Mouse (Mus musculus): ENCODE measurements around the gene Fam229a.
"Not testable (repeated sequence)": the region's sequence is repeated elsewhere in the genome, so short reads cannot be mapped to it uniquely, and the experiment has no call there.

Fam229a gene

DNA sequence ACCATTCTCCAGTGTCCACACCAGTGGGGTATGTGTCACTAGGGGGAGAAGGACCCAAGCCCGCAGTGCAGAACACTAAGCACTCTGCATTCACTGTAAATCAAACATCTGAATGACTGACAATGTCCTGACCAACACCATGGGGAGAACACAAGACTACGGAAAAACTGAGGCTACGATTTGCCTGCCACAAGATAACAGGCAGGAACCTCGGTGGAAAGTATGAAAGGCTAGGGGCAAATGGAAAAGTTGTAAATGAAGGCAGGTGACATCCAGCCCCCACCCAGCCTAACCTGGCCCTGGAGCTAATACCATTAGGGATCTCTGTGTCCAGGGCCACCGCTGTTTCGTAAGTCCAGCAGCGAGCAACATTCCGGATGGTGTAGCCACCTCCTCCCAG lies 27.5 kb downstream of the Fam229a start:
- no peak for DNase-seq (ENCODE audit: low spot score)

DNA sequence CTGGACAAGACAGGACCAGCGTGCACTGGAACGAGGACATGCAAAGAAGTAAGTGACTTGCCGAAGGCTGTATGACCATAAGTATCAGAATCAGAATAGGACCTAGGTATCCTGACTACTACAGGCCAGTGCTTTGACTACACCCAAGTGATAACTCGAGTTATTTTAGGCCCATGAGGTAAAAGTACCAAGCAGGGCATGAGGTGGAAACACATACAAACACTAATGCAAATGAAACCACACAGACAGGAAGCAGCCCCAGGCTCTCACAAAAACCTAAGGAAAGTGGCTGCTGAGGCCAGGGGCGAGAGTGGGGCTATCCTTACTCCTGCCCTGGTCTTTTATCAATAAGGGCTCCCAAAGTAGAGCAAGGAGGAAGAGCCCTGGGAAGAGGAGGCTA lies 34.3 kb downstream of the Fam229a start:
- DNase-seq (ENCODE audit: low spot score) = no peak

- no peak for DNase-seq (ENCODE audit: low spot score)
These were observed 34.9 kb downstream of the Fam229a start for GRCm38 (mm10) chr4:129525889-129526288.

DNA sequence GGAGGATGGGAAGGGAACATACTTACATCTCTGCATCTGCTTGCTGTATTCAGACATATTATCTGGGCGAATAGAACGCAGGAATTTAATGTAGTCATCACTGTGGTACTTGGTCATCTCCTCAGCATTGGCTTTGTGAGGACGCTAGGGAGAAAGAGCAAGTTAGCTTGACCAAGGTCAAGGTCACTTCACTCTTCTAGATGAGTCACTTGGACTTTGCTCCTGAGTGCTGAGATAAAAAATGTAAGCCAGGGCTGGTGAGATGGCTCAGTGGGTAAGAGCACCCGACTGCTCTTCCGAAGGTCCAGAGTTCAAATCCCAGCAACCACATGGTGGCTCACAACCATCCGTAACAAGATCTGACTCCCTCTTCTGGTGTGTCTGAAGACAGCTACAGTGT lies 37.9 kb downstream of the Fam229a start:
- DNase-seq (ENCODE audit: low spot score) = not testable (repeated sequence)

- DNase-seq (ENCODE audit: low spot score) = no peak
These were observed 49.0 kb downstream of the Fam229a start for GRCm38 (mm10) chr4:129540012-129540411.
